Mouse (Mus musculus): ENCODE measurements around the gene Bpifa2. TPM values are rescaled to one million over a fixed set of nuclear protein-coding genes. Genes with fewer than 3 reads are reported as not detected.

Gene Bpifa2
- polyA plus RNA-seq, 1 experiment from 2014 or later = not detected

Other genes starting within 250 kb of the Bpifa2 start
- not detected in 2 replicates for gene Efcab8, start 228.3 kb upstream of the Bpifa2 start, polyA plus RNA-seq (2015; fragmentation: Nextera tagmentation; extraction: Ambion mirVana)
- gene Sun5, start 137.2 kb upstream of the Bpifa2 start, polyA plus RNA-seq (2015; fragmentation: Nextera tagmentation; extraction: Ambion mirVana) = not detected in 2 replicates
- gene Bpifb2, start 133.2 kb upstream of the Bpifa2 start, polyA plus RNA-seq (2015; fragmentation: Nextera tagmentation; extraction: Ambion mirVana) = not detected in 2 replicates
- not detected in 2 replicates for gene Bpifb6, start 107.9 kb upstream of the Bpifa2 start, polyA plus RNA-seq (2015; fragmentation: Nextera tagmentation; extraction: Ambion mirVana)
- gene Bpifb3, start 90.0 kb upstream of the Bpifa2 start, polyA plus RNA-seq (2015; fragmentation: Nextera tagmentation; extraction: Ambion mirVana) = not detected in 2 replicates
- gene Bpifb4, start 70.1 kb upstream of the Bpifa2 start, polyA plus RNA-seq (2015; fragmentation: Nextera tagmentation; extraction: Ambion mirVana) = 0.09 TPM in 1 of 2 replicates, not detected in the other
- not detected in 2 replicates for gene Bpifa6, start 33.3 kb upstream of the Bpifa2 start, polyA plus RNA-seq (2015; fragmentation: Nextera tagmentation; extraction: Ambion mirVana)
- not detected in 2 replicates for gene Bpifa3, start 122.1 kb downstream of the Bpifa2 start, polyA plus RNA-seq (2015; fragmentation: Nextera tagmentation; extraction: Ambion mirVana)
- 0.13 TPM in 1 of 2 replicates, not detected in the other for gene Bpifa1, start 134.6 kb downstream of the Bpifa2 start, polyA plus RNA-seq (2015; fragmentation: Nextera tagmentation; extraction: Ambion mirVana)
- not detected in 2 replicates for gene Bpifa5, start 154.3 kb downstream of the Bpifa2 start, polyA plus RNA-seq (2015; fragmentation: Nextera tagmentation; extraction: Ambion mirVana)
- 0.37 and 0.97 TPM in 2 replicates for gene Bpifb1, start 182.6 kb downstream of the Bpifa2 start, polyA plus RNA-seq (2015; fragmentation: Nextera tagmentation; extraction: Ambion mirVana)
- not detected in 2 replicates for gene Bpifb5, start 215.5 kb downstream of the Bpifa2 start, polyA plus RNA-seq (2015; fragmentation: Nextera tagmentation; extraction: Ambion mirVana)
- gene Bpifb9a, start 249.6 kb downstream of the Bpifa2 start, polyA plus RNA-seq (2015; fragmentation: Nextera tagmentation; extraction: Ambion mirVana) = not detected in 2 replicates